Mouse (Mus musculus) limb, embryonic 13.5 days (tissue): Measurements from ENCODE around the gene Nobox. TPM values are rescaled to one million over a fixed set of nuclear protein-coding genes. Genes with fewer than 3 reads are reported as not detected.

ENCODE experiments used
- ATAC-seq: fragments of 200-750 bp; cut with Nextera tagmentation; 2 replicates; pipeline ENCODE4 v1.8.0; 2017; ENCODE audit warnings: low read depth, moderate number of reproducible peaks, moderate TSS enrichment; ENCODE audit not compliant: low FRiP score
- H3K27ac ChIP-seq: fragments of 300-500 bp; sonication (generic); 2 replicates; pipeline ENCODE4 v1.5.1; 2015; ENCODE audit warnings: inconsistent platforms, mild to moderate bottlenecking, moderate library complexity
- H3K27me3 ChIP-seq: fragments of 300-500 bp; sonication (generic); 2 replicates; pipeline ENCODE4 v1.6.1; 2015; ENCODE audit warnings: mild to moderate bottlenecking, inconsistent platforms
- H3K36me3 ChIP-seq: fragments of 300-500 bp; sonication (generic); 2 replicates; pipeline ENCODE4 v1.6.1; 2015; ENCODE audit warnings: inconsistent platforms, mild to moderate bottlenecking, moderate library complexity
- H3K4me1 ChIP-seq: fragments of 300-500 bp; sonication (generic); 2 replicates; pipeline ENCODE4 v1.6.1; 2015; ENCODE audit warnings: inconsistent platforms
- H3K4me2 ChIP-seq: fragments of 300-500 bp; sonication (generic); replicated peaks from 2 replicates; pipeline ENCODE4 v1.6.1; 2015; ENCODE audit warnings: inconsistent platforms, mild to moderate bottlenecking, moderate library complexity
- H3K4me3 ChIP-seq: fragments of 300-500 bp; sonication (generic); 2 replicates; pipeline ENCODE4 v1.5.1; 2015; ENCODE audit warnings: moderate library complexity, mild to moderate bottlenecking, inconsistent platforms
- H3K9ac ChIP-seq: fragments of 300-500 bp; sonication (generic); 2 replicates; pipeline ENCODE4 v1.6.1; 2015; ENCODE audit warnings: mild to moderate bottlenecking, inconsistent platforms
- H3K9me3 ChIP-seq: fragments of 300-500 bp; sonication (generic); 2 replicates; pipeline ENCODE4 v1.6.1; 2016; ENCODE audit warnings: inconsistent platforms
- WGBS: fragments of 180-500 bp; shearing (Covaris S2); methylation state at CpG from one replicate; pipeline ENCODE4 v1.1.7; 2015; 5-methylcytosine and 5-hydroxymethylcytosine counted together
- polyA plus RNA-seq: library from polyadenylated mRNA; unstranded; fragments of >200 nt; fragmentation: Nextera tagmentation; extraction: Ambion mirVana; gene quantifications from 2 replicates; pipeline ENCODE4 v1.2.1, GENCODE M21; 2015

Nobox gene
- polyA plus RNA-seq, 1 experiment from 2014 or later = not detected

DNA sequence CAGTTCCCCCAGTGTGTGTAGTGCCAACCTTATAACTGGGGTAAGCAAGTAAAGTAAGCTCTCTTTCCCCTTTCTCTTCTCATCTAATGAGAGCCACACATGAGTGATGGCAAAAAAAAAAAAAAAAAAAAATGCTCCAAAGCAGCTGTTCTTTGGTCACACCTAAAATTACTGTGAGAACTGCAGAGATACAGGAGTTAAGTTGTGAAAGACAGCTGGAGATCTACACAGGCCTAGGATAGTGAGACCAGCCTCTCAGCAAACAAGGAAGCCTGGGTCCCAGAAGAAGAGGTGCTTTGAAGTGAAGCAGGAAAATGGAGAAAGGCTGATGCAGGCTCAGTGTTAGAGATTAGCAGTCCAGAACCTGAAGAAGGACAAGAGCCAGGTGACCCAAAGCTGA is 3.2 kb upstream of the Nobox start:
- Histone ChIP-seq H3K9ac (no peak overlapping the region), H3K9me3 (no peaks in the 10 kb centered on the region), H3K27ac (no peak overlapping the region), H3K4me3 (no peak overlapping the region), H3K36me3 (no peaks in the 10 kb centered on the region), H3K27me3 (no peaks in the 10 kb centered on the region), H3K4me1 (peaks cover 4% of the 10 kb centered on the region; the same call in 1 of the 2 replicates), H3K4me2 (no peak overlapping the region)
- ATAC-seq = peak; percentile 73; the same call in 1 of the 2 replicates

DNA sequence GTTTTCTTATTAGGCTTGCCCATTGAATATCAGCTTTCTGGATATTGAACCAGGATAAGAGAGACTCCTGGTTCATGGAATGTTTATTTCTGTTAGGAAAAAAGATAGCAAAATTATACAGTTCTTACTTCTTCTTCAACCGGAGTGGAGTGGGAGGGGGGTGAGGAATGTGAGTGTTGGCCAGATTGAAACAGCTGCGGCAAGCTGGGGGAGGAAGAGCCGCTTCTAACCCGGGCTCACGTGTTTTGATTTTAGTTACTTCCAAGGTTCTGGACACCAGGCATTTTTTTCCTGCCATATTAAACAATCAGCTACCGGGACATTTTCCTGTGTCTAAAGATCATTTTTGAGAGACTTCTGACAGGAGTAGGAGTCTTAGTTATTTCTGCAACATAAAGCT is 717 bp upstream of the Nobox start:
- no peaks in the 10 kb centered on the region for H3K9me3 ChIP-seq
- no peak overlapping the region for H3K4me2 ChIP-seq
- 57% methylated on average over 6 of the region's 6 CpGs for WGBS
- no peaks in the 10 kb centered on the region for H3K36me3 ChIP-seq
- ATAC-seq = no peak
- peaks cover 4% of the 10 kb centered on the region; the same call in 1 of the 2 replicates for H3K4me1 ChIP-seq
- no peak overlapping the region for H3K9ac ChIP-seq
- no peak overlapping the region for H3K27ac ChIP-seq
- H3K4me3 ChIP-seq = no peak overlapping the region
- H3K27me3 ChIP-seq = no peaks in the 10 kb centered on the region

DNA sequence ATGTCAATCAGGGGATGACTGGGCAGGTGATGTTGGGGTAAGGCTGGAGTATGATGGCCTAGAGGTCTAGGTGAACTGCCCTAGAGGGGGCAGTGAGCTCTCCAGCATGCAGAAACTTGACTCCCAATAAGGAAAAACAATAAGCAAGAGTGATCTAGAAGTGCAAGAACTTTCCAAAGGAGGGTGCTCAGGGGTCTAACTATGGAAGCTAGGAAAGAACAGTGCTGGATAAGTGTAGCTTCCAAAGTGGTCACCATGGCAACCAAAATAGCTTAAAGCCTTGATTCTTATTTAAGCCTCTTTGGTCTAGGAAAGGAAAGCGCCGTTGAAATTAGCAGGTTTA is 11.9 kb downstream of the Nobox start:
- ATAC-seq = no peak

GRCm38 (mm10) chr6:43296798-43297507 is 12.4 kb downstream of the Nobox start:
- Histone ChIP-seq H3K27me3 (no peaks in the 10 kb centered on the region), H3K27ac (no peak overlapping the region), H3K9ac (no peak overlapping the region), H3K4me3 (no peak overlapping the region), H3K4me1 (no peaks in the 10 kb centered on the region; the same call in 1 of the 2 replicates), H3K9me3 (no peaks in the 10 kb centered on the region), H3K4me2 (no peak overlapping the region), H3K36me3 (no peaks in the 10 kb centered on the region)
- no peak for ATAC-seq
- 45% methylated on average over 7 of the region's 7 CpGs for WGBS

More for the DNA sequence above, 11.9 kb downstream of the Nobox start:
- WGBS = 45% methylated on average over 2 of the region's 2 CpGs
- Histone ChIP-seq H3K9ac (no peak overlapping the region), H3K4me2 (no peak overlapping the region), H3K36me3 (no peaks in the 10 kb centered on the region), H3K4me1 (no peaks in the 10 kb centered on the region; the same call in 1 of the 2 replicates), H3K4me3 (no peak overlapping the region), H3K9me3 (no peaks in the 10 kb centered on the region), H3K27ac (no peak overlapping the region), H3K27me3 (no peaks in the 10 kb centered on the region)

GRCm38 (mm10) chr6:43295908-43296307 is 13.4 kb downstream of the Nobox start:
- no peaks in the 10 kb centered on the region for H3K9me3 ChIP-seq
- no peak for ATAC-seq
- WGBS = 41% methylated on average over 5 of the region's 5 CpGs
- no peaks in the 10 kb centered on the region for H3K36me3 ChIP-seq
- no peak overlapping the region for H3K27ac ChIP-seq
- no peaks in the 10 kb centered on the region for H3K27me3 ChIP-seq
- H3K4me1 ChIP-seq = no peaks in the 10 kb centered on the region; the same call in 1 of the 2 replicates
- no peak overlapping the region for H3K9ac ChIP-seq
- H3K4me2 ChIP-seq = no peak overlapping the region
- no peak overlapping the region for H3K4me3 ChIP-seq

- no peak overlapping the region for H3K27ac ChIP-seq
- H3K4me1 ChIP-seq = no peaks in the 10 kb centered on the region; the same call in 1 of the 2 replicates
- ATAC-seq = no peak
- no peaks in the 10 kb centered on the region for H3K27me3 ChIP-seq
- WGBS = 74% methylated on average over 7 of the region's 7 CpGs
- no peak overlapping the region for H3K4me2 ChIP-seq
- H3K9ac ChIP-seq = no peak overlapping the region
- peaks cover 12% of the 10 kb centered on the region for H3K36me3 ChIP-seq
- no peak overlapping the region for H3K4me3 ChIP-seq
- H3K9me3 ChIP-seq = no peaks in the 10 kb centered on the region
Observed at GRCm38 (mm10) chr6:43293175-43293574, 16.2 kb downstream of the Nobox start.

DNA sequence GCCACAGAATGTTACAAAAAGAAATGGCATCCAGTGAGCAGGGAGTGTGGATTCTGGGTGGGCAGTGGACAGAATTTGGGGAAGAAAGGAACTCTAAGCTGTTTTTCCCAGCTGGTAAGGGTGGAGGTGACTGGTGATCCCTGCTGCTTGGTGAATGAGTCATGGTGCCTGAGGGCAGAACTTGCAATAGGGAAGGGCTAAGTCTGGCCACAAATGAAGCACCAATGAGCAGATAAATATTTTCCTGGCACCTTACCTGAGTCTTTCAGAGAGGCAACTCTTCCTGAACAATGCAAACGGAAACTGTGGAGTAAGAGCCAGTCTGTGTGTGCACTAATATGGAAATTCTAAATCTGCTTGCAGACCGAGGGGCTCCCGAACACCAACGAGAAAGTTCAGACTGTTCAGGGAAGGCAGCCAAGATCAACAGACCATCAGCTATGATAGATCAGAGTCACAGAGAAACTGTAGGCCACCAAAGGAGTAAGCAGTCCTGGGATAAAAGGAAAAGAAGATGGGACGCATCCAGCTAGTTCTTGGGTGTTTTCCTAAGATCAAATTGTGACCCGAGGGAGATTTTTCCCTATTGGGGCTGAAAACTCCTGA is 16.8 kb downstream of the Nobox start:
- Histone ChIP-seq H3K36me3 (peaks cover 18% of the 10 kb centered on the region), H3K27ac (no peak overlapping the region), H3K9ac (no peak overlapping the region), H3K4me2 (no peak overlapping the region), H3K4me3 (no peak overlapping the region), H3K9me3 (no peaks in the 10 kb centered on the region), H3K27me3 (no peaks in the 10 kb centered on the region), H3K4me1 (no peaks in the 10 kb centered on the region; the same call in 1 of the 2 replicates)
- WGBS = 74% methylated on average over 6 of the region's 6 CpGs
- ATAC-seq = no peak

GRCm38 (mm10) chr6:43292041-43292440 is 17.3 kb downstream of the Nobox start:
- Histone ChIP-seq H3K9ac (no peak overlapping the region), H3K4me1 (no peaks in the 10 kb centered on the region; the same call in 1 of the 2 replicates), H3K9me3 (no peaks in the 10 kb centered on the region), H3K27ac (no peak overlapping the region), H3K4me3 (no peak overlapping the region), H3K27me3 (no peaks in the 10 kb centered on the region), H3K4me2 (no peak overlapping the region), H3K36me3 (peaks cover 23% of the 10 kb centered on the region)
- ATAC-seq = no peak
- 70% methylated on average over 3 of the region's 3 CpGs for WGBS

DNA sequence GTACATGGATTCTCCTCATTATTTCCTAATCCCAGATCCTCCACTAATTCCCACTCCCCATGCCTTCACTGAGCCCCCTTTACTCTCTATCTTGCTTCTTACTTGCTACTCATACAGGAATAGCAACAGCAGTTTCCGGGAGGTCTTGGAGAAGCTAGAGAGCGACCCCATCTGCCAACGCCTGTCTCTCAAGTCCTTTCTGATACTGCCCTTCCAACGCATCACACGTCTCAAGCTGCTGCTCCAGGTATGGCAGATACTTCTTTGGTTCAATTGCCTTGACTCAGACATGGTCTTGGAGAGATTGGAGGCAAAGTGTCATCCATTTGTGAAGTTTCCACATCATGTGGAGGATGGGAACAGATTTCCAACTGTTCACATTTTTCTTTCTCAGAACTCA is 28.9 kb downstream of the Nobox start:
- ATAC-seq = no peak
- Histone ChIP-seq H3K36me3 (peaks cover 56% of the 10 kb centered on the region), H3K4me3 (no peak overlapping the region), H3K27ac (no peak overlapping the region), H3K9ac (no peak overlapping the region), H3K27me3 (no peaks in the 10 kb centered on the region), H3K4me2 (no peak overlapping the region), H3K9me3 (no peaks in the 10 kb centered on the region), H3K4me1 (no peaks in the 10 kb centered on the region)
- WGBS = 92% methylated on average over 5 of the region's 5 CpGs

- Histone ChIP-seq H3K9ac (no peak overlapping the region), H3K27ac (no peak overlapping the region), H3K4me2 (no peak overlapping the region), H3K36me3 (peaks cover 66% of the 10 kb centered on the region), H3K4me1 (no peaks in the 10 kb centered on the region), H3K27me3 (no peaks in the 10 kb centered on the region), H3K4me3 (no peak overlapping the region), H3K9me3 (no peaks in the 10 kb centered on the region)
- ATAC-seq = no peak
Observed at GRCm38 (mm10) chr6:43278247-43278646, 31.1 kb downstream of the Nobox start.

- no peaks in the 10 kb centered on the region for H3K4me1 ChIP-seq
- H3K4me3 ChIP-seq = no peak overlapping the region
- no peaks in the 10 kb centered on the region for H3K27me3 ChIP-seq
- no peak for ATAC-seq
- no peak overlapping the region for H3K9ac ChIP-seq
- H3K9me3 ChIP-seq = no peaks in the 10 kb centered on the region
- peaks cover 33% of the 10 kb centered on the region; the same call in 1 of the 2 replicates for H3K36me3 ChIP-seq
- no peak overlapping the region for H3K27ac ChIP-seq
- WGBS = 89% methylated on average over 4 of the region's 4 CpGs
- no peak overlapping the region for H3K4me2 ChIP-seq
Observed at GRCm38 (mm10) chr6:43274123-43274522, 35.2 kb downstream of the Nobox start.

DNA sequence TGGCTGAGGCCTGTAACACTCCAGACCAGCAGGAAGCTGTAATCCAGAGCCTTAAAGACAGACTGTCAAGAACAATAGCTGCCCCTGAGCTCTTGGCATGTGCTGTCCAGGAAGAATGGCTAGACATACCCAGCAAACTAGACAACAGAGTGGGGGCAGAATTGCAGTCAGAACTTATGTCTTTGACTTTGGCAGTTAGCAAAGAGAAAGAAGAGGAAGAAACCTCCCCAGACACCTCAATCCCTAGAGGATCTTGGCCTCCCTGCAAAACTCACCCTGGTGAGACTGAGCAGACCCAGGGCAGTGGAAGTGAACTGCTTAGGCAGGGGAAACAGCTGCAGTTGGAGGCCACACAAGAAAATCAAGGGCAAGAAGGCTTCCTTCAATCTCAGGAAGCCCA is 36.8 kb downstream of the Nobox start:
- H3K4me1 ChIP-seq = no peaks in the 10 kb centered on the region
- no peak for ATAC-seq
- no peak overlapping the region for H3K4me2 ChIP-seq
- no peaks in the 10 kb centered on the region for H3K27me3 ChIP-seq
- no peak overlapping the region for H3K4me3 ChIP-seq
- H3K9me3 ChIP-seq = no peaks in the 10 kb centered on the region
- no peak overlapping the region for H3K9ac ChIP-seq
- peaks cover 33% of the 10 kb centered on the region; the same call in 1 of the 2 replicates for H3K36me3 ChIP-seq
- peak overlapping the region; percentile 10; the same call in 1 of the 2 replicates for H3K27ac ChIP-seq
